Mouse (Mus musculus) testis, postnatal 14 days (tissue): ENCODE data around the gene Efcab2.

Experiments used
- DNase-seq: peaks from one replicate; pipeline ENCODE4 v3.0.0; 2021; ENCODE audit warnings: low spot score

Efcab2 gene

GRCm38 (mm10) chr1:178405951-178406711, at the start of gene Efcab2:
Gene Efcab2 (plus strand): TSS chr1:178406085.
- peak; percentile 90 for DNase-seq

DNA sequence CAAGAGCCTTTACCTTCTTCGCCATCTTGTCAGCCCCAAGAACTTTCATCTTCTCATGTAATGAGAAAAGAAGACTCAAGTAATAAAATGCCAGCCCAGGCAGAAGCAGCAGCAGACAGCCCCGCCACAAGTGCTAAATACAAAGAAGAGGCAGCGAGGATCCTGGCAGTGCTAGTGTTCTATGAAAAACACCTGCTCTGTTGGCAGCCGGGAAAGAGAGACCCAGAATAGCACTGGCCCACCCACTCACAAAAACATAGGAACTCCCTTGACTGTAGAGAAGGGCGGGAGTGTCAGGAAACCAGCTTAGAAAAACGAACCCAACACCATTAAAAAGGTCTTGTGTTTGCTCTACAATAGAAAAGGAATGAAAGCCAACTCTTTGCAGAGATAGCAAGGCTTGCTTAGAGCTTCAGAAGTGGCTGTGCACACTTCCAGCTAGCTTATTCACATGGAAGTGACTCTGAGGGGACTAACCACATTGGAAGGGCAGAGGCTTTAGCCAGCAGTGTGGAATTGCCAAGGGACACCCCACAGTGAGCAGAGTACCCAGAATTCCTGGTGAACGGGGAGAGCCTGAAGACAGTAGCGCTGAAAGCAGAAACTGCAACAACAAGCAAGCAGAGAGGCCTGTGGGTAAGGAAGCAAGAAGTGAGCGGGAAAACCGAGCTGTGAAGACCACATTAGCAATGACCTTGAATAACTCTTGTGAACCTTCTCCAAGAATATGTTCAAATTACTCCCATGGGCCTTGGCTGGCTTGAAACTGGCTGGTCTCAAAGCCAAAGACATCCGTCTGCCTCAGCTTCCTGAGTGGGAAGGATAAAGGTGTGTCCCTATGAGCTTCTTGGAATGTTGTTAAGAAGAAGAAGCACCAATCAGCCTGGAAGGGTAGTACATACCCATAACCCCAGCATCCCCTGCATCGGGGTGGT, 47.8 kb upstream of the Efcab2 start:
- DNase-seq = no peak

DNA sequence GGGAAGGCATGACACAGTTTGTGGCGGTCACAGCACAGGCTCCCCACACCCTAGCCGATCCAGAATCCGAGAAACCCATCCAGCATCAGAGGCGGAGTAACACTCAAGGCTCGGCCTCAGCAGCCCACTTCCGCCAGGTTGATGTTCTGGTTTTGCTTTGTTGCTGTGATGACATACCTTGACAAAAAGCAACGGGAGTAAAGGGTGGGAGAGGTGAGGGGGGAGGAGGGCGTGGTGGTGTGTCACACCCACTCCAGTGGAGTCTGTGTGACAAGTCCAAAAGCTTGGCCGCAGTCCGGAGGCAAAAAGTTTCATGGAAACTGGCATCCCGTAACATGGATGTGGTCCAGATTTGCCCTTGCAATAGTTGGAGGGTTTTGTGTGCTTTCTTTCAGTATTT, 45.6 kb upstream of the Efcab2 start:
- DNase-seq = no peak

DNA sequence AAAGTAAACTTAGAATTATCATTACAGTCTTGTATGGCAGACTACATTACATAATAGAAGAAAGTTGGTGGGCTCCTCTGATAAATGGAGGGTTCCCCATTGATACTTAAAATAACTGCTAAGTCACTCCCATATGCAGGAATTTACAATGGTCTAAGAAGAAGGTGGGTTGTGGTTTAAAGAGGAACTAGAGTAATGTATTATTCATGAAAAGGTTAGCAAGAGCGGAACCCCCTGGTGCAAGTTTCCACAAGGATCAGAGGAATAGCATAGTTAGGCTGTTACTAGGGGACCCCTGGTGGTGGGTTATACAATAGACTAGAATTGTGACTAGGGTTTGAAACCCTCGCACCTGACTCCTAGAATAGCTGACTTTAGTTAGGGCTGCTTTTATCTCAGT, 45.2 kb upstream of the Efcab2 start:
- no peak for DNase-seq

DNA sequence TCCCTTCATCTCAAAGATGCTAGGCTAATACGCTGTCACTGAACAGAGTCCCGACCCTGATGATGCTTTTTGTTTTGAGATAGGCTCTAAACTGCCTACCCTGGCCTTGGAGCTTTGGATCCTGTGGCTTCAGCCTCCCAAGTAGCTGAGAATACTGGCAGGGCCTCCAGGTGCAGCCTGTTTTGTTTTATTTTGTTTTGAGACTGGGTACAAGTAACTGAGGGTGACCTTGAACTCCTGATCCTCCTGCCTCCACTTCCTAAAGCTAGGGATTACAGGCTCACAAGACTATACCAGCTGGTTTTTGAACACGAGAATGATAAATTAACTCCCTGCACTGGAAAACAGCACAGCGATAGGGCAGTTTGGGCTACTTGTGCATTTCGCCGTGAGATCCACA, 40.7 kb upstream of the Efcab2 start:
- no peak for DNase-seq

- DNase-seq = no peak
Observed at GRCm38 (mm10) chr1:178368121-178368520, 37.8 kb upstream of the Efcab2 start.

- peak; percentile 83 for DNase-seq
Observed at GRCm38 (mm10) chr1:178368548-178369271, 37.2 kb upstream of the Efcab2 start.

DNA sequence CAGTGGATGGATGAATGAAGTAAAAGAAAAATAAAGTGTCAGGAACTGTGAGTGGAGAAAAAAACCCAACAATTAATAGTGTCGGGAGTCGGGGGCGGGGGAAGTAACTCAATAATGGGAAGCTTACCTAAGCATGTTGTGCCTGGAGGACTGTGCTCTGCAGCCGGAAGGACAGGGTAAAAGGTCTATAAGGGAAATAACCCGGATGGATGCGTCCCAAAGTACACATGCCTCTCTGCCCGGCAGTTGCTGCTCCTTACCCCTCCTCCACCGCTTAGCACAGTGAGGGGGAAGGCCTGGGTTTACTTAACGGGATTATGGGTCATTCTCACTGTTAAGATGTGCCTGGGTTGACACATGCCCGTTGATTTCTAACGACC, 36.6 kb upstream of the Efcab2 start:
- DNase-seq = peak; percentile 21

GRCm38 (mm10) chr1:178372681-178373080, 33.2 kb upstream of the Efcab2 start:
- no peak for DNase-seq

DNA sequence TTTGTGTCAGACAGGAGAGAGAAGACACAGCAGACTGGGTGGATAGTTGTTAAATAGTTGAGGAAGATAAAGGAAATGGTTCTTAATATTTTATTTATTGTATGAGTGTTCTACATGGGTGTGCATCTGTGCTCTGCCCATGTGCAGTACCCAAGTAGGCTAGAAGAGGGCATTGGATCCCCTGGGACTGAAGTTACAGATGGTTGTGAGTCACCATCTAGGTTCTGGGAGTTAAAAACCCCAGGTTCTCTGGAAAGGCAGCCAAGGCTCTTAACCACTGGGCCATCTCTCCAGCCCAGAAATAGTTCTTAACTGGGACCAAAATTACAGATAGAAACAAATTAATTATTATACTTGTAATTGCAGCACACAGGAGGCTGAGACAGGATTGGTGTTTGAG, 30.5 kb upstream of the Efcab2 start:
- DNase-seq = no peak

DNA sequence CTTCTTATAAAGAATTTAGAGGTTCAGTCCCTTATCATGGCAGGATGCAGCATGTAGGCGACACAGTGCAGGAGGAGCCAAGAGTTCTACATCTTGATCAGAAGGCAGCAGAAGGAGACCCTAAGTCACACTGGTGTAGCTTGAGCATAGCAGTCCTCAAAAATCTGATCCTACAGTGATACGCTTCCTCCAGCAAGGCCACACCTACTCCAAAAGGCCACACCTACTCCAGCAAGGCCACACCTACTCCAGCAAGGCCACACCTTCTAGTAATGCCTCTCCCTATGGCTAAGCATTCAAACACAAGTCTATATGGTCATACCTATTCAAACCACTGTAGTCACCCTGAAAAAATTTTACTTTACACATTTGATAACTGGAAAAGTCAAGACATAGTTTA, 29.8 kb upstream of the Efcab2 start:
- DNase-seq = no peak

DNA sequence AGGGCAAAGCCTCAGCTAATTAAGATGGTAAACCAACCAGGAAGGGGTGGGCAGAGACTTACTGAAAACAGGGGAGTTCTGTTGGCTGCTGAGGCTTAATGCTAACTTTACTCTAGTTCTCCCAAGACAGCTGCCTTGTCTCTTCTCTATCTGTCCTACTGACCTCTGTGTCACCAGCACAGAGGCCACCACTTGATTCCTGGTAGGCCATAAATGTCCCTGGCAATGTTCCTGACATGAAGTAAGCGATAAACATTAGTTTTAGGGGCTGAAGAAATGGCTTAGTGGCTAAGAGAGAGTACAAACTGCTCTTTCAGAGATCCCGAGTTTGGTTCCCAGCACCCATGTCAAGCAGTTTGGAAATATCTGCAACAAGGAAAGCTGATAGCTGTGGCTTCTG, 29.0 kb upstream of the Efcab2 start:
- no peak for DNase-seq

DNA sequence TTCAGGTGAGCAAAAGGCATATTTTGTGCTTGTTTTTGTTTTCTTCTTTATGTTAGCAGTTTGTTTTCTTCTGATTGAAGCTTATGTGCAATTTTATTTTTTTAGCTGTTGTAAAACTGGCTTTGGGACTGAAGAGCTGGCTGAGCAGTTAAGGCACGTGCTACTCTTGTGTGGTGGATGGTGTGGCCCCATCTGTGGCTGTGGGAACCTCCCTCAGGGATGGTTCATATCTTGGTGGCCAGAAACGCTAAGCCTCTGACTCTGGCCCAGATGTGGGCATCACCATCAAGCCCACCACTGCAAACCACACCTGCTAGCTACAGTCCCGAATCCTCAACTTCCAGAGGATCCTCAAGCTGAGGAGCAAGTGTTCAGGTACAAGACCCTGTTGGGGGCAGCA, 27.8 kb upstream of the Efcab2 start:
- no peak for DNase-seq

- no peak for DNase-seq
Observed at GRCm38 (mm10) chr1:178379224-178379623, 26.7 kb upstream of the Efcab2 start.

DNA sequence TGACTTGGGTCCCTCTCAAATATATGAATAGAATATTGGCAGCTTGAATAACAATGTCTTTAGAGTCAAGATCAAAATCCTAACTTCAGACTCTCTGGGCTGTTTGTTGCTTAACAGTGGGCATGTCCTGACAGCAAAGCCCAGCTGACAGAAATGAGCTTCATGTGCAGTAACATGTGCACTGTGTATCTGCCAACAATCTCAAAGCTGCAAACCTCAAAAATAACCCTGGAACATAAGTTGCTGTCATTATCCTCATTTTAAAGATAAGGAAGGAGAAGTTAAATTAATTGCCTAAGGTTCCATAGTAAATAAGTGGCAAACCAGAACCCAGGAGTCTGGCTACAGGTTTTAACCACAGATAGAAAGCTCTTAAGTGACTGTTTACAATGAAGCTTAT, 23.7 kb upstream of the Efcab2 start:
- DNase-seq = no peak

GRCm38 (mm10) chr1:178388802-178389201, 17.1 kb upstream of the Efcab2 start:
- no peak for DNase-seq

DNA sequence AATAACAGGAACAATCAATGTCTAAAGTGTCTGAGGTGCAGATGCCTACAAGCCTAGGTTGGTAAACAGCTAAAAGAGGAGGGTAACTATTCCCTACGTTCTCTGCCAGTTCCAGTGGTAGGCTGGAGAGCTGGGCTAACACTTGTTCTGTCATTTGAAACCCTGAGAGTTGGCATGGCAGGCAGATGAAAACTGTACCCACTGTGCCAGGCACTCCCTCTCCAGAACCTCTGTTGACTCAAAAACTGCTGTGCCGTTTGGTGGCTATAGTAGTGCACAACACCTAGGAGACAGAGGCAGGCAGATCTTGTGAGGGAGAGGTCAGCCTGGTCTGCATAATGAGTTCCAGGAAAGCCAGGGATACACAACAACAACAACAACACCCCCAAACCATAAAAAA, 16.5 kb upstream of the Efcab2 start:
- no peak for DNase-seq

GRCm38 (mm10) chr1:178392970-178393369, 12.9 kb upstream of the Efcab2 start:
- no peak for DNase-seq

- no peak for DNase-seq
Observed at GRCm38 (mm10) chr1:178395091-178395490, 10.8 kb upstream of the Efcab2 start.

GRCm38 (mm10) chr1:178396383-178396782, 9.5 kb upstream of the Efcab2 start:
- DNase-seq = no peak

DNA sequence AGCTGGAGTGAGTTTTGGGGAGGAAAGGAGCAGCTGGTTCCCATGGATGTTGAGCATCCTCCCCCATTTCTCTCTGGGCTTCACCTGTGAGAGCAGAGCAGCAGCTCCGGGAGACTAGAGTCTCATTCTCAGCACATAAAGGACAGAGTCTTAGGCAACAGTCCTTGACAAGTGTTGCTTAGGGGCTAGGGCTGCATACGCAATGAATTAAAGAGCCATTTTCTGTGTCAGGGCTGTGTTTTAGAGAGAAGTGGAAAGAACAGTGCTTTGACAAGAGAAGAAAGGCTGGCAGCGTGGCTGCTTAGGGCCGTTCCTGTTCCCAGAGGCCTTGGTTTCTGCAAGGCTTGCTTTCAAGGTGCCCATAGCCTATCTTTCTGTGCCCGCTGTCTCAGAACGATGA, 6.0 kb upstream of the Efcab2 start:
- DNase-seq = no peak

DNA sequence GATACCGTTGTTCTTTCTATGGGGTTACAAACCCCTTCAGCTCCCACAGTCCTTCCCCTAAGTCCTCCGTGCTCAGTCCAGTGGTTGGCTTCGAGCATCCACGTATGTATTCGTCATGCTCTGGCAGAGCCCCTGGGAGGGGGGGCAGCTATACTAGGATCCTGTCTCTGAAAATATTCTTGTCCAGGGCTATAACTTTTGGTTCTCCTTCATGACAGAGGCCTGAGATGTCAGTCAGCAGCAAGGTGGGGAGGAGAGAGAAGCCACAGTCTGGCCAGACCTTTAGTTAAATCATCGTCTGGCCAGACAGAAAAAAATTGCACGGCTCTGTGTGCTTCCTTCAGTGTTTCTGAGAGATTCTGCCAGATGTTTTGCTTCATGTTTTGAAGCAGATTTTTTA, 5.2 kb upstream of the Efcab2 start:
- no peak for DNase-seq

GRCm38 (mm10) chr1:178401960-178402359, 3.9 kb upstream of the Efcab2 start:
- DNase-seq = no peak
